Mouse (Mus musculus) midbrain, embryonic 11.5 days (tissue): ENCODE results near the gene Gm30302. TPM values are rescaled to one million over a fixed set of nuclear protein-coding genes. Genes with fewer than 3 reads are reported as not detected.

ENCODE experiments used
- ATAC-seq: fragments of 200-750 bp; cut with Nextera tagmentation; 2 replicates; pipeline ENCODE4 v1.8.0; 2017; ENCODE audit warnings: moderate TSS enrichment, moderate library complexity; ENCODE audit not compliant: low FRiP score
- DNase-seq: peaks from one replicate; pipeline ENCODE4 v3.0.0; 2015; ENCODE audit warnings: low spot score; ENCODE audit errors: missing footprints
- H3K27ac ChIP-seq: fragments of 300-500 bp; sonication (generic); 2 replicates; pipeline ENCODE4 v1.5.1; 2014; ENCODE audit warnings: low read depth, low read length
- H3K27me3 ChIP-seq: fragments of 300-500 bp; sonication (generic); 2 replicates; pipeline ENCODE4 v1.6.1; 2014; ENCODE audit warnings: mild to moderate bottlenecking, low read length, moderate library complexity, mixed read lengths; ENCODE audit not compliant: control insufficient read depth, insufficient read depth
- H3K36me3 ChIP-seq: fragments of 300-500 bp; sonication (generic); 2 replicates; pipeline ENCODE4 v1.6.1; 2014; ENCODE audit warnings: mild to moderate bottlenecking, low read length, moderate library complexity, mixed read lengths; ENCODE audit not compliant: control insufficient read depth, insufficient read depth
- H3K4me1 ChIP-seq: fragments of 300-500 bp; sonication (generic); 2 replicates; pipeline ENCODE4 v1.6.1; 2014; ENCODE audit warnings: low read length; ENCODE audit not compliant: control insufficient read depth, insufficient read depth
- H3K4me2 ChIP-seq: fragments of 300-500 bp; sonication (generic); 2 replicates; pipeline ENCODE4 v1.6.1; 2014; ENCODE audit warnings: mild to moderate bottlenecking, moderate library complexity
- H3K4me3 ChIP-seq: fragments of 300-500 bp; sonication (generic); 2 replicates; pipeline ENCODE4 v1.5.1; 2014; ENCODE audit warnings: low read depth, low read length
- H3K9ac ChIP-seq: fragments of 300-500 bp; sonication (generic); 2 replicates; pipeline ENCODE4 v1.6.1; 2014; ENCODE audit warnings: low read length
- H3K9me3 ChIP-seq: fragments of 300-500 bp; sonication (generic); 2 replicates; pipeline ENCODE4 v1.6.1; 2016; ENCODE audit warnings: low read length; ENCODE audit not compliant: control insufficient read depth
- WGBS: fragments of 180-500 bp; shearing (Covaris S2); extraction: QIAGEN DNeasy Blood & Tissue Kit; methylation state at CpG from one replicate; pipeline ENCODE4 v1.1.7; 2014; 5-methylcytosine and 5-hydroxymethylcytosine counted together
- polyA plus RNA-seq: library from polyadenylated mRNA; unstranded; fragments of >200 nt; fragmentation: Nextera tagmentation; extraction: Ambion mirVana; gene quantifications from 2 replicates; pipeline ENCODE4 v1.2.1, GENCODE M21; 2014

Gene Gm30302
- polyA plus RNA-seq, result 0.08 TPM in 1 of 2 replicates, not detected in the other

DNA sequence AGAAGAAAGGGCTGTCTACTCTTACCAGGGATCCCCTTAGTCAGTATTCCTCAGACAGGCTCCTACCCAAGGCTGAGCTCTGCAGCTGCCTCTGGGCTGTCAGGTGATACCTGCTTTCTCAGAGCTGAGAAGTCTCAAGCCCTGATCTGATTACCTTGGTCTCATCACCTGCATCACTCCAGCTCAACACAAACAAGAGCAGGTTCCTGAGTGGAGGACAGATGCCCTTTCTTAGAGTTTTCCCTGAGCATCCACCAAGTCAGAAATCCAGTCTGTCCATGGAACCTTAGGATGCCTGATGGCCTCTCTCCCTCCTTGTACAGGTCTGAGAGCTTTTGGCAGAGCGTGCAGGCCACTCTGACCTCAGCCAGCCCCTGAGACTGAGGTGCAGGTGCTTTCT, at the start of gene Gm30302:
TSS of gene Gm30302 (minus strand) at position 101 of the 400 bp plus-strand sequence.
- no peak for ATAC-seq
- WGBS, result 80% methylated on average over 1 of the region's 1 CpGs

DNA sequence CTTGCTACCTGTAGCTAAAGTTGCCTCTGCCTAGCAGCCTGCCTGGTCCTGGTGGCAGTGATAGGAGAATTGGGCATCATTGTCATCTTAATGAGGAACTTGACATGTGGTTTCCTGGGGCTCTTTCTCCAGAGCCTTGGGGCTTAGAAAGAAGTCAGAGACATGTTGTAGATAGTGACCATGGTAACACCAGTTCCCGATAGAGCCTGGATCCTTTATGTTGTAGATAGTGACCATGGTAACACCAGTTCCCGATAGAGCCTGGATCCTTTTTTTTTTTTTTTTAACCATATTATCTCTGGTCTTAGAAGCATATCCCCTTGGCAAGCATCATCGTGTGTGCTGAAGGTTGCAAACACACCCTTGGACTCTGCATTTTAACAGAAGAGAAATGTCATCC, 48.0 kb upstream of the Gm30302 start:
- no peak overlapping the region for H3K4me2 ChIP-seq
- WGBS, result 90% methylated on average over 3 of the region's 3 CpGs
- no peaks in the 10 kb centered on the region for H3K27me3 ChIP-seq
- H3K27ac ChIP-seq, result no peak overlapping the region
- no peak overlapping the region for H3K9ac ChIP-seq
- H3K36me3 ChIP-seq, result no peaks in the 10 kb centered on the region
- ATAC-seq, result no peak
- H3K9me3 ChIP-seq, result no peaks in the 10 kb centered on the region; the same call in 1 of the 2 replicates
- no peak for DNase-seq
- no peak overlapping the region for H3K4me3 ChIP-seq
- H3K4me1 ChIP-seq, result no peaks in the 10 kb centered on the region

More for the DNA sequence above, at the start of gene Gm30302:
- no peak for DNase-seq
- Histone ChIP-seq H3K9me3 (0 out of 2 replicates have a peak, but pooled peaks cover 2% of the 10 kb centered on the region), H3K4me3 (no peak within 1 kb of the TSS), H3K27ac (no peak within 1 kb of the TSS), H3K36me3 (no peaks in the 10 kb centered on the region), H3K9ac (no peak within 1 kb of the TSS), H3K27me3 (no peaks in the 10 kb centered on the region), H3K4me1 (no peaks in the 10 kb centered on the region), H3K4me2 (no peak within 1 kb of the TSS)

DNA sequence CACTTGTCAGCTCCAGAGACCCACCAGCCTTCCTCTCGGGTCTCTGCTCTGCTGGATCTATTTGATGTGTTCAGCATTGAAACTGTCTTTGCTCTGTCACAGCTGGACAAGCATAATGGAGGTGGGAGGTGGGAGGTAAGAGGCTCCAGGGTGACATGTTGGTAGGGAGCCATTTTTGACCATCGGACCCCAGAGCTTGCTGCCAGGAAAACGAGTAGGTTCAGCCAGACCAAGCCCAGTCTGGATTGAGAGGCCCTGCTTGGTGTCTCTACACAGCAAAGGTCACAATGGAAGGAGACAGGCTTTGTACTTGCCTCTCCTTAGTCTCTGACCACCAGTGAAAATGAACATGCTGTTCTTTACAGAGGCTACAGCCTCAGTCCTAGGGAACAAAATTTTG, 47.3 kb upstream of the Gm30302 start:
- Histone ChIP-seq H3K4me3 (no peak overlapping the region), H3K9me3 (no peaks in the 10 kb centered on the region; the same call in 1 of the 2 replicates), H3K27ac (no peak overlapping the region), H3K9ac (no peak overlapping the region), H3K27me3 (no peaks in the 10 kb centered on the region), H3K4me2 (no peak overlapping the region), H3K4me1 (no peaks in the 10 kb centered on the region), H3K36me3 (no peaks in the 10 kb centered on the region)
- DNase-seq (no peak), ATAC-seq (no peak)
- WGBS, result 75% methylated on average over 3 of the region's 3 CpGs

DNA sequence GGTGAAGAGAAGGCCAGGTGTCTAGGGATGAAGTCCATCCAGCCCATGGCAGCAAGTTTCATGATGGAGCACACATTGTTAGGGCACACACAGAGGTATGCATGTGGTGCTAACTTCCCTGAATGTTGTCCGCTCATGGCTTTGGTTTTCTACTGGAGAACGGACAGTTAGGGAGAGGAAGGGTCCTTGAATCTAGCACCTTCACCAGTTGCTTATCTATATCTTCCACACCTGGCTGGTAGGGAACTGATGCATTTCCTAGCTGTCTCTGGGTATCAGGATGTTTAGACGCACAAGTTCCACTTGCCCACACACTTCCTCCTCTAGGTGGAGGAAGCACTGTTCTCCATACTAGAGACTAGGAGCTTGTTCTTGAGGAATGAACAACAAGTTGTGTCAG, 46.9 kb upstream of the Gm30302 start:
- H3K4me2 ChIP-seq, result no peak overlapping the region
- H3K4me3 ChIP-seq, result no peak overlapping the region
- H3K9ac ChIP-seq, result no peak overlapping the region
- DNase-seq (no peak), ATAC-seq (no peak)
- no peaks in the 10 kb centered on the region; the same call in 1 of the 2 replicates for H3K9me3 ChIP-seq
- no peaks in the 10 kb centered on the region for H3K4me1 ChIP-seq
- H3K36me3 ChIP-seq, result no peaks in the 10 kb centered on the region
- H3K27ac ChIP-seq, result no peak overlapping the region
- 91% methylated on average over 3 of the region's 3 CpGs for WGBS
- no peaks in the 10 kb centered on the region for H3K27me3 ChIP-seq

DNA sequence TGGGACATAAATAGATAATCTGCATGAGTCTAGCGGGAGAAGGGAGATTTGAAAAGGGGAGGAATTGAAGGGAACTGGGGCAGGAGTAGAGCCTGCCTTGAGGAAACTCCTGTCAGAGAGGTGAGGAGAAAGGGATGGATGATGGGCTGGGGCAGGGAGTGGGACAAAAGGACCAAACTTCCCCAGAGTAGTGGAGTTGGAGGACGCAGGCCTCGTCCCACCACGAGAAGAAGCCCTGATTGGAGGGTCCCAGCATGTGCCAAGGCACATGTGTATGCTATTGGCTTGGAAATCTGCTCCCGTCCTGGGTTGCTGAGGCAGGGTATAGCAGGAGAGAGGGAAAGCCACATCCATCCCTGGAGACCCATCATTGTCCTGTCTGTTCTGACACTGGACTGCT, 45.3 kb upstream of the Gm30302 start:
- no peaks in the 10 kb centered on the region for H3K4me1 ChIP-seq
- H3K36me3 ChIP-seq, result no peaks in the 10 kb centered on the region
- no peak overlapping the region for H3K4me3 ChIP-seq
- no peak overlapping the region for H3K4me2 ChIP-seq
- H3K27me3 ChIP-seq, result no peaks in the 10 kb centered on the region
- H3K9me3 ChIP-seq, result no peaks in the 10 kb centered on the region; the same call in 1 of the 2 replicates
- DNase-seq, result no peak
- ATAC-seq, result no peak
- H3K27ac ChIP-seq, result no peak overlapping the region
- no peak overlapping the region for H3K9ac ChIP-seq
- WGBS, result 87% methylated on average over 5 of the region's 5 CpGs

DNA sequence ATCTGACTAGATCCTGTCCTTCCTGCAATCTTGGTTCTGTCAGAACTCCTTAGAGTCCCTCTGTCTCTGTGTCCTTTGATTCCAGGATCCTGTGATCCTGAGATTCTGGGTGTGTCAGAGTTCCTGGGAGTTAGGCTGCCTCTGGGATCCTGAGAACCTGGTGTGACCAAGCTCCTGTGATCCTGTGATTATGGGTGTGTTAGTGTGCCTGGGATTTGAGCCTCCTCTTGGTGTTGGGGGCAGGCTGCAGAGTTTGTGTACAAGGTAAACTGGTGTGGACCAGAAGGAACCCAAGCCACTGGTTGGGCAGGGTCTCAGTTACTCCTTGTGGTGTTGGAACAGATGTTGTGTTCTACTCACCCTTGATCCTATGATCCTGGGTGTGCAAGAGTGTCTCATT, 42.4 kb upstream of the Gm30302 start:
- Histone ChIP-seq H3K27me3 (no peaks in the 10 kb centered on the region), H3K9ac (no peak overlapping the region), H3K36me3 (no peaks in the 10 kb centered on the region), H3K4me2 (no peak overlapping the region), H3K4me1 (no peaks in the 10 kb centered on the region), H3K9me3 (no peaks in the 10 kb centered on the region; the same call in 1 of the 2 replicates), H3K27ac (no peak overlapping the region), H3K4me3 (no peak overlapping the region)
- ATAC-seq (no peak), DNase-seq (no peak)

DNA sequence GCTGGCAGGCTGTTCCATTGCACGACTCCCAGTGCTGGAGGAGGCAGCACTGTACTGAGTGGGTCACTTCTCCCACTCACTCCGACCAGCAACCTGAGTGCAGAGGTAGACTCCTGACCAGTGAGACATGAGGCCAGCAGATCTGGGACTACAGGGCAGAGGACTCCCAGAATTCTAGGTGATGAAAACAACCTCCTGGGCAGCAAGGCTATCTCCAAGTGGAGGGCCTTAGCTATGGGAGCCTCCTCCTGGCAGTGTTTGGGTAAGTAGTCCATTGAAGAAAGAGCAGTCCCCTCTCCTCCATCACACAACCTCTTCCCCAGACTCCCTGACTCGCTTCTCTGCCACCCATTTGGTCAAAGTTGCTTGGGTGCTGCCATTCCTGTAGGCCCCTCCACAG, 31.6 kb upstream of the Gm30302 start:
- no peaks in the 10 kb centered on the region for H3K27me3 ChIP-seq
- no peaks in the 10 kb centered on the region for H3K4me1 ChIP-seq
- no peak for DNase-seq
- H3K9me3 ChIP-seq, result no peaks in the 10 kb centered on the region
- no peak overlapping the region for H3K9ac ChIP-seq
- H3K36me3 ChIP-seq, result no peaks in the 10 kb centered on the region
- H3K27ac ChIP-seq, result no peak overlapping the region
- H3K4me2 ChIP-seq, result no peak overlapping the region
- no peak for ATAC-seq
- H3K4me3 ChIP-seq, result no peak overlapping the region
- 75% methylated on average over 3 of the region's 3 CpGs for WGBS

DNA sequence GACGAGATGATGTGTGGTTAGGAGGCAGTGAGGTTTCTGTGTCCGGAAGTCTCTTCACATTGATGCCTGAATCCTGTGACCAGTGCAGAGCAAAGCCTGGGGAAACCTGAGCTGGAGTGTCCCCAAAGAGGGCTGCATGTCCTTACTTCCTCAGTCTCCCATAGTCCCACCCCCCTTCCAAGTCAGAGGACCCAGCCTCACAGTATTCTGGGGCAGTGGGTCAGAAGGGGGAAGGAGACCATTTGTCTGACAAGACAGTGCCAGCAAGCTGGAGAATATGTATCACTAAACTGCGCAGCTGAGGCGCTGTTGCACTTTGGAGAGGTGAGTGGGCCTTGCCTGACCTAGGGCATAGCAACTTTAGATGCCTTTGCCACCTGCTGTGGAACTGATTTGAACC, 26.5 kb upstream of the Gm30302 start:
- H3K9me3 ChIP-seq, result no peaks in the 10 kb centered on the region
- ATAC-seq (no peak), DNase-seq (no peak)
- H3K4me3 ChIP-seq, result no peak overlapping the region
- no peak overlapping the region for H3K9ac ChIP-seq
- H3K4me2 ChIP-seq, result no peak overlapping the region
- no peak overlapping the region for H3K27ac ChIP-seq
- no peaks in the 10 kb centered on the region for H3K36me3 ChIP-seq
- no peaks in the 10 kb centered on the region for H3K4me1 ChIP-seq
- WGBS, result 86% methylated on average over 4 of the region's 4 CpGs
- no peaks in the 10 kb centered on the region for H3K27me3 ChIP-seq

DNA sequence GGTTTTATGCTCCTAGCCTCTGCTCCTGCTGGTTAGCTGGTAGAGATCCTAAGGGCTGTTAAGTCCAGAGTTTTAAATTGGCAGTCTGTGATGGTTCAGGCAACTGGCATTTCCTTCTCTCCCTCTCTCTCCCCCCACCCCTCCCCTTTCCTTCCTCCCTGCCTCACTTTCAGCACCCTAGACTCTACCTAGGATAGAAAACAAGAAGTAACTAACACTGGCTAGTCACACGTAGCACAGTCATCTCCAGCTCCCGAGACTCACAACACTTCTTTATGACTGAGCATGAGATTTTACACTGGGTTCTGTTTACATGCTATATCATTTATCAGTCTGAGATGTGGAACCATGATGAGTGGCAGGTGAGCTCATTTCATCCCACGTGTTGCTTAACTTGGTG, 16.2 kb upstream of the Gm30302 start:
- DNase-seq, result no peak
- no peak overlapping the region for H3K27ac ChIP-seq
- no peaks in the 10 kb centered on the region for H3K36me3 ChIP-seq
- H3K27me3 ChIP-seq, result no peaks in the 10 kb centered on the region
- H3K9me3 ChIP-seq, result no peaks in the 10 kb centered on the region; the same call in 1 of the 2 replicates
- H3K4me2 ChIP-seq, result no peak overlapping the region
- 85% methylated on average over 3 of the region's 3 CpGs for WGBS
- H3K9ac ChIP-seq, result no peak overlapping the region
- ATAC-seq, result no peak
- H3K4me1 ChIP-seq, result no peaks in the 10 kb centered on the region
- H3K4me3 ChIP-seq, result no peak overlapping the region

DNA sequence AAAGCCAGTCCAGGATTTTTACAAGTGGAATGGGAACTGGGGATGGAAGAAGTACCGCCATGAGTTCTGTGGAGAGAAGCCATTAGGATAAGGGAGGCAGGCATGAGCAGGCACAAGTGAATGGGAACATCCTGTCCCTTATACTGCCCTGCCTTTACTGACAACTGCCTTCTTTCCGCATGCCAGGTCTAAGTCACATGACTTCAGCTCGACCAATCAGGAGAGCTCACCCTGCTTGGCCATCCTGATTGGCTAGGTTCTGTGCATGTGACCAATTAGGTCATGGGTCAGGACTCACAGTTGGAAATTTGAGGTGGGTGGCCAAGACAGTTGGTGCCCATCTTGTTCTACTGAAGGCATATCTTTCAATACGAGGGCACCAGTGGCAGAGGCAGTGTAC, 15.6 kb upstream of the Gm30302 start:
- Histone ChIP-seq H3K27ac (no peak overlapping the region), H3K27me3 (no peaks in the 10 kb centered on the region), H3K4me2 (no peak overlapping the region), H3K9me3 (no peaks in the 10 kb centered on the region; the same call in 1 of the 2 replicates), H3K4me3 (no peak overlapping the region), H3K9ac (no peak overlapping the region), H3K36me3 (no peaks in the 10 kb centered on the region), H3K4me1 (no peaks in the 10 kb centered on the region)
- no peak for DNase-seq
- no peak for ATAC-seq
- 94% methylated on average over 4 of the region's 4 CpGs for WGBS
